Mouse (Mus musculus): ENCODE data around the gene Fam214a. TPM values are rescaled to one million over a fixed set of nuclear protein-coding genes. Genes with fewer than 3 reads are reported as not detected.
A peak's percentile ranks its signal among the peaks of the same experiment; 100 is the strongest.

Gene Fam214a
- total and polyA plus RNA-seq, 2 experiments from 2014 or later = 16.0 to 33.2 TPM

DNA sequence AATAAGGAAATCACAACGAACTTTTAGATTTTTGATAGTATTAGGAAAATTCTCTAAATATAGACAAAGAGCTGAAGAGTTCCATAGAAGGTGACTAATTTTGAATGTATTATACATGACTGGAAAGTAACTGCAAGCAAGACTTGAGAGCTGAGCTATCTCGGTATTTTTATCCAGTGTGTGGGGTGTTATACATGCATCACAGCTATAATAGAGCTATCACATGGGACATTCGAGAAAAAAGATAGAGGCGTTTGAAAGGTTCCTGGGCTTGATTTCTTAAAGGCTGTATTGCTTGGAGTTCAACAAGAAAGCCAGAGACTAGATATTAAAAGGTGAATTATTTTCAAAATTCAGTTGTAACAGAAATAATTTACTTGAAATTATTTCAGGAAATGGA is 99.2 kb downstream of the Fam214a start:
- H3K27ac ChIP-seq (ENCODE audit: low read depth, low read length) = no peak overlapping the region
- no peak overlapping the region for H3K9ac ChIP-seq
- ATAC-seq = no peak
- DNase-seq = no peak
- peaks cover 2% of the 10 kb centered on the region for H3K36me3 ChIP-seq (ENCODE audit: insufficient read depth)
- no peak overlapping the region for H3K4me2 ChIP-seq (ENCODE audit: low read depth)
- no peak for TF ChIP-seq CTCF (IDR thresholded peaks at IDR 0.05; ENCODE audit: low read depth)
- 78% methylated on average over 4 of the region's 4 CpGs for WGBS
- H3K4me1 ChIP-seq (ENCODE audit: insufficient read depth) = no peaks in the 10 kb centered on the region
- H3K9me3 ChIP-seq (ENCODE audit: low read length) = no peaks in the 10 kb centered on the region
- H3K4me3 ChIP-seq (ENCODE audit: low read depth, low read length) = no peak overlapping the region
- no peaks in the 10 kb centered on the region for H3K27me3 ChIP-seq (ENCODE audit: insufficient read depth, low read length)

DNA sequence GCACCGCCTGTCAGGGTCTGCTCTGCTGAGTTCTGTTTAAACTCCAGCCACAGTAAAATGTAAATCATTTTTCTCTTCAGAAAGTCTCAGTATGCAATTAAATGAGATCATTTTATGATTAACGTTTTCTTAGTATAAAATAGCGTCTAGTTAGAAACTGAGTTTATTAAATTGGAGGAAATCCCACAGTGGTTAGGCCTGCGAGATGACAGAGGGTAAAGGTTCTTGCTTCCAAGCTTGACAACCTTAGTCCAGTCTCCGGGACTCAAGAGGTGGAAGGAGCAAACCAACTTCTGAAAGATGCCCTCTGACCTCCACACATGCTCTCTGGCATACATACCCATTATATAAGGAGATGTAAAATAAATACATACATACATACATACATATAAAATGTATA is 102.4 kb downstream of the Fam214a start:
- no peaks in the 10 kb centered on the region for H3K27me3 ChIP-seq (ENCODE audit: insufficient read depth, low read length)
- no peak overlapping the region for H3K4me2 ChIP-seq (ENCODE audit: low read depth)
- peaks cover 10% of the 10 kb centered on the region for H3K36me3 ChIP-seq (ENCODE audit: insufficient read depth)
- no peak overlapping the region for H3K9ac ChIP-seq
- WGBS = 88% methylated on average over 5 of the region's 5 CpGs
- no peaks in the 10 kb centered on the region for H3K9me3 ChIP-seq (ENCODE audit: low read length)
- no peak overlapping the region for H3K27ac ChIP-seq (ENCODE audit: low read depth, low read length)
- H3K4me1 ChIP-seq (ENCODE audit: insufficient read depth) = no peaks in the 10 kb centered on the region
- TF ChIP-seq CTCF (IDR thresholded peaks at IDR 0.05; ENCODE audit: low read depth) = no peak
- DNase-seq = no peak
- no peak for ATAC-seq
- H3K4me3 ChIP-seq (ENCODE audit: low read depth, low read length) = no peak overlapping the region

DNA sequence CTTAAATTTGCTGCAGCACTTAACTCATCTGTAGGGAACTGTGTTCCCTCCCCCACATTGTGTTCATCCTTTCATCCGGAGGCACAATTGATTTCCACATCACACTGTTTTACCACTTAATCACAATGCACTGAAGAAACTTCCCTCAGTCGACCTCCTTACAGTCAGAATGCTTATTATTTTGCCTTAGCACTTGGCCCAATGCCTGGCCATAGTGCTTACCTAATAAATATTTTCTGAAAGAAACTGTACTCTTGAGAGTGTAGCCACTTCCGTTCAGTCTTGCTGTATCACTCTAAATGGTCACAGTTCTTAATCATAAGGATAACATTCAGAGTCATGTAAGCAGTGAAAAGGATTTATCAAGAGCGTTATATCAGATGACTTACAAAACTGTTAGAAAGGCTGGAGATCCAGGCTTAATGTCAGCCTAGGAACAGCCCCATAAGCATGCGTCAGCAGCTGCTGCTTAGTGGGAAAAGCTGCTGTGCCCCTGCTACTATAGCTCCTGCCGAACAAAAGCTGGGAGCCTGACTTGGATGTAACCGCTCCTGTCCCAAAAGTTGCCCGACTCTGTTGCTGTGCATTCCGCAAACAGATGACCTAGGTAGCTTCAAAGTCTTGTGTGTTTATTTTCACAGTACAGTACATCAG is 112.1 kb downstream of the Fam214a start:
- DNase-seq (no peak), ATAC-seq (no peak)
- H3K4me3 ChIP-seq (ENCODE audit: low read depth, low read length) = no peak overlapping the region
- H3K4me1 ChIP-seq (ENCODE audit: insufficient read depth) = no peaks in the 10 kb centered on the region
- WGBS = 65% methylated on average over 9 of the region's 9 CpGs
- H3K36me3 ChIP-seq (ENCODE audit: insufficient read depth) = no peaks in the 10 kb centered on the region
- no peak overlapping the region for H3K4me2 ChIP-seq (ENCODE audit: low read depth)
- H3K9me3 ChIP-seq (ENCODE audit: low read length) = no peaks in the 10 kb centered on the region
- no peak overlapping the region for H3K9ac ChIP-seq
- TF ChIP-seq CTCF (IDR thresholded peaks at IDR 0.05; ENCODE audit: low read depth) = no peak
- H3K27ac ChIP-seq (ENCODE audit: low read depth, low read length) = no peak overlapping the region
- no peaks in the 10 kb centered on the region for H3K27me3 ChIP-seq (ENCODE audit: insufficient read depth, low read length)

DNA sequence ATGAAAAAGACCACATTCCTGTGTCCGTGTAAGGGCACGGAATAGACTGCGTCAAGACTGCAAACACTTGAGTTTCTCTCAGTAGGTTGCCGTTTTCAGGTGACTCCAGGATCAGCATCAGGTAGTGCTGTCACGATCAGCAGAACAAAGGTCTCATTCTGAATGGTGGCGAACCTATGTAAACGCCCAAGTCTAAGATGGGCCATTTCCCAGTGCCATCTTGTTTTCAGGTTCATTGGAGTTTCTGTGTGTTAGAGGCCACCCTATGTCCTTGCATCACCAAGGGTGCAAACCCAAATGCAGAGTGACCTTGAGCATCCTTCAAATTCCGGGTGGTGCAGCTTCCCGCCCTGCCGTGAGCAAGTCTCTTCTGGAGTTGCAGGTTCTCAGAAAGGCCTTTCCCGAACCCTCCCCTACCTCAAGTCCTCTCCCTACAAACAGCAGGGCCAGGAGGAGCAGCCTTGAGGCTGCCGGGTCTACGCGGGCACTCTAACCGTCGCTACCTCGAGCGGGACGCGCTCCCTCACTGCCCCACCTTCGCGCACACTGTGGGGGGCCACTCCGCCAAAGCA is 117.9 kb downstream of the Fam214a start, which contains the start of gene Myo5a:
Gene Myo5a, plus strand, starts transcription at position 559 of the 572 bp plus-strand sequence.
- 19% methylated on average over 23 of the region's 23 CpGs for WGBS
- Histone ChIP-seq H3K36me3 (ENCODE audit: insufficient read depth) (no peaks in the 10 kb centered on the region), H3K4me3 (ENCODE audit: low read depth, low read length) (peak within 1 kb of the TSS; percentile 82), H3K27ac (ENCODE audit: low read depth, low read length) (peak within 1 kb of the TSS; percentile 98), H3K4me2 (ENCODE audit: low read depth) (peak within 1 kb of the TSS; percentile 71), H3K9ac (peak within 1 kb of the TSS; percentile 94), H3K4me1 (ENCODE audit: insufficient read depth) (peaks cover 15% of the 10 kb centered on the region; the same call in 1 of the 2 replicates), H3K9me3 (ENCODE audit: low read length) (no peaks in the 10 kb centered on the region), H3K27me3 (ENCODE audit: insufficient read depth, low read length) (no peaks in the 10 kb centered on the region)
- ATAC-seq (peak; percentile 57), DNase-seq (no peak)
- no peak for TF ChIP-seq CTCF (IDR thresholded peaks at IDR 0.05; ENCODE audit: low read depth)

DNA sequence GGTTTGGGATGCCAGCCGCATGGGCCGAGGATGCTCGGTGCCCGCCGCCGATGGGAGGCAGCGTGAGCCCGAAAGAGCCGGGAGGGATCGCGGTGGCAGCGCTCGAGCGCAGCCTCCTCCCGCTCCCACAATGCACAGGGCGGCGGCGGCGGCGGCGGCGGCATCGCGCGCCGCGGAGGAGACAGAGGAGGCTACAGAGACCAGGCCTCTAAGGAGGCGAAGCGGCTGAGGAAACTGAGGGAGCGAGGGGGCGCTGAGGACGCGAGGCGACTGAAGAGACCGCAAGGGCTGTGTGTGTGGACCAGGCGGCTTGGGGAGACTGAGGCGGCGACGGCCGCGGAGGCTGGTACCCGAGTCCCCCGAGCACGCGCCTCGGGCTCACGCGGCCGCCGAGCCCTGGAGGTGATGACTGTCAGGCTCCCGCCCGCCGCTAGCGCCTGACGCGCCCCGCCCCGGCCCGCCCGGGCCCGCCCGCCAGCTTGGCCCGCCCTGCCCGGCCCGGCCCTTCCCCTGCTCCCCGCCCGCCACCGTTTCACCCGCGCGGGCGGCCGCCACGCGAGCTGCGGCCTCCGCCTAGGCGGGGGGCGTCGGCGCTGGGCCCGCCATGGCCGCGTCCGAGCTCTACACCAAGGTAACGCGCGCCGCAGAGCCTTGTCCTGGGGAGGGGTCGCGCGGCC is 118.5 kb downstream of the Fam214a start:
- DNase-seq = peak; percentile 91
- H3K27me3 ChIP-seq (ENCODE audit: insufficient read depth, low read length) = no peaks in the 10 kb centered on the region
- peaks cover 15% of the 10 kb centered on the region; the same call in 1 of the 2 replicates for H3K4me1 ChIP-seq (ENCODE audit: insufficient read depth)
- H3K36me3 ChIP-seq (ENCODE audit: insufficient read depth) = no peaks in the 10 kb centered on the region
- peak overlapping the region; percentile 71 for H3K4me2 ChIP-seq (ENCODE audit: low read depth)
- TF ChIP-seq CTCF (IDR thresholded peaks at IDR 0.05; ENCODE audit: low read depth) = peak; percentile 57
- H3K9ac ChIP-seq = peak overlapping the region; percentile 94
- H3K27ac ChIP-seq (ENCODE audit: low read depth, low read length) = peak overlapping the region; percentile 98
- no peaks in the 10 kb centered on the region for H3K9me3 ChIP-seq (ENCODE audit: low read length)
- ATAC-seq = peak; percentile 96
- under 1% methylated on average over 61 of the region's 92 CpGs for WGBS
- H3K4me3 ChIP-seq (ENCODE audit: low read depth, low read length) = peak overlapping the region; percentile 82

DNA sequence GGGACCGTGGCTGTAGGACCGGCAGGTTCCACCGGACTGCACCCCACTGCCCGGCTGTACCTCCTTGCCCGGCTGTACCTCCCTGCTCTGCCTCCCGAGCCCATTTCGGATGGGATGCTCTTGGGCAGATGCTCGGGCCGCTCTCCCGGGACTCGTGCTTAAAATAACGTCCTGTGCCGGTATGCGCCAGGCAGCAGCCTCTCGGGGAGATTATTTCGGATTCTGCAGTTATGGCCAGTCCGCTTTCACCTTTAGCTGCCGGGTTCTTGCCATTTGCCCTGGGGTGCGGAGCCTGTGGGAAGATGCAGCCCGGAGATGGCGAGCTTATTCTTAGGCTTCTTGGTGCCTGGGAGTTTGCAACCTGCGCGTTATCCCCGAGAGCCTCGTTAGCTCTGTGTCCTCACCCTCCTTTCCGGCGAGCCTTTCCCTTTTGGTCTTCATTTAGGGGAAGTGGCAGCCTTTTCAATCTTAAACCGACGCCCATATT is 119.1 kb downstream of the Fam214a start:
- TF ChIP-seq CTCF (IDR thresholded peaks at IDR 0.05; ENCODE audit: low read depth) = no peak
- DNase-seq (peak; percentile 71), ATAC-seq (peak; percentile 44)
- H3K9me3 ChIP-seq (ENCODE audit: low read length) = no peaks in the 10 kb centered on the region
- peak overlapping the region; percentile 82 for H3K4me3 ChIP-seq (ENCODE audit: low read depth, low read length)
- H3K4me1 ChIP-seq (ENCODE audit: insufficient read depth) = peaks cover 15% of the 10 kb centered on the region; the same call in 1 of the 2 replicates
- H3K4me2 ChIP-seq (ENCODE audit: low read depth) = peak overlapping the region; percentile 71
- no peaks in the 10 kb centered on the region for H3K27me3 ChIP-seq (ENCODE audit: insufficient read depth, low read length)
- WGBS = under 1% methylated on average over 29 of the region's 29 CpGs
- no peaks in the 10 kb centered on the region for H3K36me3 ChIP-seq (ENCODE audit: insufficient read depth)
- peak overlapping the region; percentile 94 for H3K9ac ChIP-seq
- H3K27ac ChIP-seq (ENCODE audit: low read depth, low read length) = peak overlapping the region; percentile 98

Measured in forebrain, postnatal 0 days (tissue).